Mouse (Mus musculus): Measurements from ENCODE around the gene Cfl1. TPM values are rescaled to one million over a fixed set of nuclear protein-coding genes. Genes with fewer than 3 reads are reported as not detected.

Cfl1 gene
- polyA plus RNA-seq, 1 experiment from 2014 or later, result 1,653 TPM

- WGBS, result 42% methylated on average over 7 of the region's 7 CpGs
- H3K4me3 ChIP-seq (ENCODE audit: low read depth, low read length), result peak overlapping the region; percentile 29; the same call in 1 of the 2 replicates
- peak overlapping the region; percentile 56 for H3K4me2 ChIP-seq (replicated peaks; ENCODE audit: low read depth, low read length)
- no peak overlapping the region for H3K27ac ChIP-seq (ENCODE audit: low read length)
- H3K27me3 ChIP-seq (replicated peaks; ENCODE audit: insufficient read depth, low read length), result no peaks in the 10 kb centered on the region
- DNase-seq (ENCODE audit: low spot score) (no peak), ATAC-seq (no peak)
- no peak for TF ChIP-seq EP300 (IDR thresholded peaks at IDR 0.05)
- no peak for TF ChIP-seq CTCF (IDR thresholded peaks at IDR 0.05)
- no peaks in the 10 kb centered on the region for H3K9me3 ChIP-seq (ENCODE audit: low read length)
- no peak overlapping the region for H3K9ac ChIP-seq (replicated peaks; ENCODE audit: low read depth)
- no peaks in the 10 kb centered on the region for H3K4me1 ChIP-seq (ENCODE audit: insufficient read depth, low read depth, low read length)
- H3K36me3 ChIP-seq (ENCODE audit: insufficient read depth, low read length), result no peaks in the 10 kb centered on the region
Measured at GRCm38 (mm10) chr19:5530138-5530524, 39.9 kb downstream of the Cfl1 start.

- Histone ChIP-seq H3K27ac (ENCODE audit: low read length) (no peak overlapping the region), H3K4me3 (ENCODE audit: low read depth, low read length) (no peak overlapping the region), H3K36me3 (ENCODE audit: insufficient read depth, low read length) (no peaks in the 10 kb centered on the region), H3K27me3 (replicated peaks; ENCODE audit: insufficient read depth, low read length) (no peaks in the 10 kb centered on the region), H3K4me2 (replicated peaks; ENCODE audit: low read depth, low read length) (no peak overlapping the region), H3K9me3 (ENCODE audit: low read length) (no peaks in the 10 kb centered on the region), H3K4me1 (ENCODE audit: insufficient read depth, low read depth, low read length) (no peaks in the 10 kb centered on the region), H3K9ac (replicated peaks; ENCODE audit: low read depth) (no peak overlapping the region)
- ATAC-seq, result no peak
- WGBS, result 49% methylated on average over 8 of the region's 8 CpGs
- TF ChIP-seq EP300 (IDR thresholded peaks at IDR 0.05) (no peak), CTCF (IDR thresholded peaks at IDR 0.05) (no peak)
- DNase-seq (ENCODE audit: low spot score), result no peak
Measured at GRCm38 (mm10) chr19:5532520-5532919, 42.3 kb downstream of the Cfl1 start.

- Histone ChIP-seq H3K4me3 (ENCODE audit: low read depth, low read length) (no peak overlapping the region), H3K4me2 (replicated peaks; ENCODE audit: low read depth, low read length) (no peak overlapping the region), H3K4me1 (ENCODE audit: insufficient read depth, low read depth, low read length) (no peaks in the 10 kb centered on the region), H3K27ac (ENCODE audit: low read length) (no peak overlapping the region), H3K9me3 (ENCODE audit: low read length) (no peaks in the 10 kb centered on the region), H3K36me3 (ENCODE audit: insufficient read depth, low read length) (no peaks in the 10 kb centered on the region), H3K9ac (replicated peaks; ENCODE audit: low read depth) (no peak overlapping the region), H3K27me3 (replicated peaks; ENCODE audit: insufficient read depth, low read length) (no peaks in the 10 kb centered on the region)
- DNase-seq (ENCODE audit: low spot score), result no peak
- no peak for TF ChIP-seq CTCF (IDR thresholded peaks at IDR 0.05)
- TF ChIP-seq EP300 (IDR thresholded peaks at IDR 0.05), result no peak
- WGBS, result 82% methylated on average over 8 of the region's 8 CpGs
- no peak for ATAC-seq
Measured at GRCm38 (mm10) chr19:5538786-5539185, 48.5 kb downstream of the Cfl1 start.

- H3K4me3 ChIP-seq (ENCODE audit: low read depth, low read length), result no peak overlapping the region
- 78% methylated on average over 9 of the region's 9 CpGs for WGBS
Measured at GRCm38 (mm10) chr19:5543362-5543761, 53.1 kb downstream of the Cfl1 start.

GRCm38 (mm10) chr19:5544031-5544430 is 53.8 kb downstream of the Cfl1 start:
- Histone ChIP-seq H3K27ac (ENCODE audit: low read length) (no peak overlapping the region), H3K4me3 (ENCODE audit: low read depth, low read length) (no peak overlapping the region), H3K9ac (replicated peaks; ENCODE audit: low read depth) (no peak overlapping the region), H3K27me3 (replicated peaks; ENCODE audit: insufficient read depth, low read length) (no peaks in the 10 kb centered on the region), H3K36me3 (ENCODE audit: insufficient read depth, low read length) (no peaks in the 10 kb centered on the region), H3K4me2 (replicated peaks; ENCODE audit: low read depth, low read length) (no peak overlapping the region), H3K9me3 (ENCODE audit: low read length) (no peaks in the 10 kb centered on the region), H3K4me1 (ENCODE audit: insufficient read depth, low read depth, low read length) (no peaks in the 10 kb centered on the region)
- TF ChIP-seq EP300 (IDR thresholded peaks at IDR 0.05) (no peak), CTCF (IDR thresholded peaks at IDR 0.05) (no peak)
- ATAC-seq, result no peak
- 53% methylated on average over 11 of the region's 11 CpGs for WGBS
- no peak for DNase-seq (ENCODE audit: low spot score)

More at GRCm38 (mm10) chr19:5543362-5543761, 53.1 kb downstream of the Cfl1 start:
- Histone ChIP-seq H3K9ac (replicated peaks; ENCODE audit: low read depth) (no peak overlapping the region), H3K9me3 (ENCODE audit: low read length) (no peaks in the 10 kb centered on the region), H3K27ac (ENCODE audit: low read length) (no peak overlapping the region), H3K36me3 (ENCODE audit: insufficient read depth, low read length) (no peaks in the 10 kb centered on the region), H3K4me2 (replicated peaks; ENCODE audit: low read depth, low read length) (no peak overlapping the region), H3K4me1 (ENCODE audit: insufficient read depth, low read depth, low read length) (no peaks in the 10 kb centered on the region), H3K27me3 (replicated peaks; ENCODE audit: insufficient read depth, low read length) (no peaks in the 10 kb centered on the region)
- DNase-seq (ENCODE audit: low spot score) (no peak), ATAC-seq (no peak)
- TF ChIP-seq EP300 (IDR thresholded peaks at IDR 0.05) (no peak), CTCF (IDR thresholded peaks at IDR 0.05) (no peak)

Other genes with a start within 250 kb of the Cfl1 start
- 9.3 and 10.4 TPM in 2 replicates for gene Pacs1, start 217.3 kb upstream of the Cfl1 start, polyA plus RNA-seq (2015; fragmentation: Nextera tagmentation; extraction: Ambion mirVana)
- gene Sf3b2, start 195.0 kb upstream of the Cfl1 start, polyA plus RNA-seq (2015; fragmentation: Nextera tagmentation; extraction: Ambion mirVana), result 200 TPM in 2 replicates
- 0.55 and 0.57 TPM in 2 replicates for gene Gal3st3, start 192.1 kb upstream of the Cfl1 start, polyA plus RNA-seq (2015; fragmentation: Nextera tagmentation; extraction: Ambion mirVana)
- gene Catsper1, start 154.7 kb upstream of the Cfl1 start, polyA plus RNA-seq (2015; fragmentation: Nextera tagmentation; extraction: Ambion mirVana), result not detected in 2 replicates
- gene Cst6, start 140.9 kb upstream of the Cfl1 start, polyA plus RNA-seq (2015; fragmentation: Nextera tagmentation; extraction: Ambion mirVana), result 0.65 and 1.4 TPM in 2 replicates
- gene Eif1ad, start 123.7 kb upstream of the Cfl1 start, polyA plus RNA-seq (2015; fragmentation: Nextera tagmentation; extraction: Ambion mirVana), result 21.5 and 25.4 TPM in 2 replicates
- gene Banf1, start 123.3 kb upstream of the Cfl1 start, polyA plus RNA-seq (2015; fragmentation: Nextera tagmentation; extraction: Ambion mirVana), result 182 and 191 TPM in 2 replicates
- gene Sart1, start 101.8 kb upstream of the Cfl1 start, polyA plus RNA-seq (2015; fragmentation: Nextera tagmentation; extraction: Ambion mirVana), result 35.2 and 43.5 TPM in 2 replicates
- 1.1 TPM in 2 replicates for gene Tsga10ip, start 87.9 kb upstream of the Cfl1 start, polyA plus RNA-seq (2015; fragmentation: Nextera tagmentation; extraction: Ambion mirVana)
- gene Drap1, start 65.5 kb upstream of the Cfl1 start, polyA plus RNA-seq (2015; fragmentation: Nextera tagmentation; extraction: Ambion mirVana), result 352 and 379 TPM in 2 replicates
- 61.7 and 63.6 TPM in 2 replicates for gene AI837181, start 65.3 kb upstream of the Cfl1 start, polyA plus RNA-seq (2015; fragmentation: Nextera tagmentation; extraction: Ambion mirVana)
- 0.31 TPM in 1 of 2 replicates, not detected in the other for gene Fosl1, start 42.9 kb upstream of the Cfl1 start, polyA plus RNA-seq (2015; fragmentation: Nextera tagmentation; extraction: Ambion mirVana)
- gene Ccdc85b, start 32.6 kb upstream of the Cfl1 start, polyA plus RNA-seq (2015; fragmentation: Nextera tagmentation; extraction: Ambion mirVana), result 14.4 and 18.0 TPM in 2 replicates
- gene Fibp, start 29.8 kb upstream of the Cfl1 start, polyA plus RNA-seq (2015; fragmentation: Nextera tagmentation; extraction: Ambion mirVana), result 133 and 135 TPM in 2 replicates
- 2.6 and 2.8 TPM in 2 replicates for gene Ctsw, start 21.9 kb upstream of the Cfl1 start, polyA plus RNA-seq (2015; fragmentation: Nextera tagmentation; extraction: Ambion mirVana)
- 91.8 and 96.1 TPM in 2 replicates for gene Efemp2, start 16.5 kb upstream of the Cfl1 start, polyA plus RNA-seq (2015; fragmentation: Nextera tagmentation; extraction: Ambion mirVana)
- gene Mus81, start 2.1 kb upstream of the Cfl1 start, polyA plus RNA-seq (2015; fragmentation: Nextera tagmentation; extraction: Ambion mirVana), result 46.7 and 50.2 TPM in 2 replicates
- gene 1700020D05Rik, start 13.3 kb downstream of the Cfl1 start, polyA plus RNA-seq (2015; fragmentation: Nextera tagmentation; extraction: Ambion mirVana), result not detected in 2 replicates
- gene Snx32, start 20.1 kb downstream of the Cfl1 start, polyA plus RNA-seq (2015; fragmentation: Nextera tagmentation; extraction: Ambion mirVana), result 3.6 and 3.7 TPM in 2 replicates
- 2.1 and 2.2 TPM in 2 replicates for gene Ovol1, start 70.2 kb downstream of the Cfl1 start, polyA plus RNA-seq (2015; fragmentation: Nextera tagmentation; extraction: Ambion mirVana)
- gene Ap5b1, start 77.6 kb downstream of the Cfl1 start, polyA plus RNA-seq (2015; fragmentation: Nextera tagmentation; extraction: Ambion mirVana), result 3.9 and 4.3 TPM in 2 replicates
- gene Rnaseh2c, start 111.4 kb downstream of the Cfl1 start, polyA plus RNA-seq (2015; fragmentation: Nextera tagmentation; extraction: Ambion mirVana), result 59.6 and 68.5 TPM in 2 replicates
- gene Kat5, start 119.8 kb downstream of the Cfl1 start, polyA plus RNA-seq (2015; fragmentation: Nextera tagmentation; extraction: Ambion mirVana), result 51.1 and 51.9 TPM in 2 replicates
- 50.1 and 51.5 TPM in 2 replicates for gene Rela, start 147.0 kb downstream of the Cfl1 start, polyA plus RNA-seq (2015; fragmentation: Nextera tagmentation; extraction: Ambion mirVana)
- 32.6 and 38.2 TPM in 2 replicates for gene Sipa1, start 173.3 kb downstream of the Cfl1 start, polyA plus RNA-seq (2015; fragmentation: Nextera tagmentation; extraction: Ambion mirVana)
- gene Map3k11, start 198.3 kb downstream of the Cfl1 start, polyA plus RNA-seq (2015; fragmentation: Nextera tagmentation; extraction: Ambion mirVana), result 36.8 and 36.9 TPM in 2 replicates
- gene Pcnx3, start 198.5 kb downstream of the Cfl1 start, polyA plus RNA-seq (2015; fragmentation: Nextera tagmentation; extraction: Ambion mirVana), result 11.3 and 12.9 TPM in 2 replicates
- gene Kcnk7, start 213.9 kb downstream of the Cfl1 start, polyA plus RNA-seq (2015; fragmentation: Nextera tagmentation; extraction: Ambion mirVana), result 0.87 and 1.3 TPM in 2 replicates
- gene Ehbp1l1, start 235.9 kb downstream of the Cfl1 start, polyA plus RNA-seq (2015; fragmentation: Nextera tagmentation; extraction: Ambion mirVana), result 19.3 and 21.6 TPM in 2 replicates
- 120 and 126 TPM in 2 replicates for gene Fam89b, start 239.2 kb downstream of the Cfl1 start, polyA plus RNA-seq (2015; fragmentation: Nextera tagmentation; extraction: Ambion mirVana)

Measured in lung, postnatal 0 days (tissue).